Mouse (Mus musculus) limb, embryonic 15.5 days (tissue): ENCODE measurements at regions not wholly inside any gene's neighbourhood (a gene's known extent, or its start where the extent isn't known, plus 50 kb on each side); places are given as distances from the start of the nearest gene placed in this dataset.

Experiments used
- ATAC-seq: fragments of 200-750 bp; cut with Nextera tagmentation; 2 replicates; pipeline ENCODE4 v1.8.0; 2017; ENCODE audit warnings: low read depth, moderate TSS enrichment; ENCODE audit not compliant: insufficient number of reproducible peaks, low FRiP score, low TSS enrichment
- H3K27ac ChIP-seq: fragments of 300-500 bp; sonication (generic); 2 replicates; pipeline ENCODE4 v1.5.1; 2015; ENCODE audit warnings: moderate library complexity, mild to moderate bottlenecking, inconsistent platforms
- H3K27me3 ChIP-seq: fragments of 300-500 bp; sonication (generic); 2 replicates; pipeline ENCODE4 v1.6.1; 2015; ENCODE audit warnings: inconsistent platforms
- H3K36me3 ChIP-seq: fragments of 300-500 bp; sonication (generic); 2 replicates; pipeline ENCODE4 v1.6.1; 2015; ENCODE audit warnings: inconsistent platforms
- H3K4me1 ChIP-seq: fragments of 300-500 bp; sonication (generic); 2 replicates; pipeline ENCODE4 v1.6.1; 2015; ENCODE audit warnings: inconsistent platforms
- H3K4me2 ChIP-seq: fragments of 300-500 bp; sonication (generic); 2 replicates; pipeline ENCODE4 v1.6.1; 2015; ENCODE audit warnings: mild to moderate bottlenecking, inconsistent platforms
- H3K4me3 ChIP-seq: fragments of 300-500 bp; sonication (generic); 2 replicates; pipeline ENCODE4 v1.5.1; 2015; ENCODE audit warnings: mild to moderate bottlenecking, inconsistent platforms
- H3K9ac ChIP-seq: fragments of 300-500 bp; sonication (generic); 2 replicates; pipeline ENCODE4 v1.6.1; 2015; ENCODE audit warnings: inconsistent platforms
- H3K9me3 ChIP-seq: fragments of 300-500 bp; sonication (generic); 2 replicates; pipeline ENCODE4 v1.6.1; 2016; ENCODE audit warnings: inconsistent platforms
- WGBS: fragments of 180-500 bp; shearing (Covaris S2); methylation state at CpG from one replicate; pipeline ENCODE4 v1.1.7; 2015; 5-methylcytosine and 5-hydroxymethylcytosine counted together

DNA sequence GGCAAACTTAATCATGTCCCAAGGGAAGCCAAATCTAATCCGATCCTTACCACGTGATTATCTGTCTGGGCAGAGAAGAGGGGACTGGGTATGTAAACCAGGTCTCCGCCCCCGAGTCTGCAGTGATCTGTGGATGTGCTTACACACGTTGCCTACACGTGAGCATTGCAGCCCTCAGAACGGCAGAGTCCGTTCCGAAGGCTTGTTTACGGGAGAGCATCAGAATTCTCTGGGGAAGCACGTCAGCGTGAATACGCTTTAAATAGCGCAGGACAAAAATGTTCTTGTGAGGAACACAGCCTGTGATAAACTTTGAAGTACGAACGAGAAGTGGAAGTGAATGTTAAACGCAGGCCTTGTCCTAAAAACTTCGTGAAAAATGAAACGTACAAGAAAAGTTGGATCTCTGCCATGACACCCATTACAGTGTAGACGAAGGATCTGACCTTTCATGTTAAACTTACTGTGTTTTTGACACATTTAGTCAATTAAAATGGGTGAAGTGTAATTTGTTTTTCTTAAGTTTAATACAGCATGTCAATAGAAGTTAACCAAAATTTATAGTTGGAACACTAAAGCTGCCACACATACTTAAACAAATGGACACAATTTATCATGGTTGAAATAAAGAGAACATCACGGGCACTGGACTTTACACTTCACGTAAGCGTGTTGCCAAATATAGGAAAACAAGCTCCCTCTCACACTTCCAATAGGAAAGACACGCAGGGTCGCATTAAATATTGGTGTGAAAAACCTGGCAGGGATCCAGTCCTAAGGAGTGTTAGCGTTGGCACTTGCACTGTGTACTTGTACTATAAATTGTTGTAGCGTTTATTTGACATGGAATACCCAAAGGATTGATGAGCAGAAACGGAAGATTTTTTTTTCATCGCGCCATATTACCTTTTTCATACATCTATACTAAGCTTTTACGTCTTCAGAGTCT lies 106.5 kb upstream of the Hand2 start:
- no peaks in the 10 kb centered on the region for H3K9me3 ChIP-seq
- H3K4me3 ChIP-seq, result peak overlapping the region; percentile 20
- H3K36me3 ChIP-seq, result no peaks in the 10 kb centered on the region
- H3K9ac ChIP-seq, result no peak overlapping the region
- ATAC-seq, result no peak
- 36% methylated on average over 31 of the region's 31 CpGs for WGBS
- H3K27me3 ChIP-seq, result no peaks in the 10 kb centered on the region
- H3K4me2 ChIP-seq, result peak overlapping the region; percentile 37
- no peak overlapping the region for H3K27ac ChIP-seq
- peaks cover 4% of the 10 kb centered on the region for H3K4me1 ChIP-seq

DNA sequence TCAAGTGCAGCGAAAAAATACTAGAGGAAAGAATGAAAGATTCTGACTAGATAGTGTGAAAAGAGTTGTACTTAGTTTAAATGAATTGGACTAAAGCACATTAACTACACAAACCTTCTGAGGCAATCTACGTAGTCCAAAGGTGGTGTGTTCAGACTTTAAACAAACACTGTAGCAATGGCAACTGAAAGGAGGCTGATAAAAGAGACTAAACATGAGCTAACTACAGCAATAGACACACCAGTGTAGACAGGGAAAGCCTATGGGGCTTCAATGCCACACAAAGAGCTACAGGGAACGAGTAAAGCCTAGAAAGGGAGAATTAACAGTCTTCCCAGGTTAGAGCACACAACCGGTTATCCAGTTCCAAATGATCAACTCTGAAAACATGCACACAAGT lies 90.2 kb upstream of the Hand2 start:
- ATAC-seq, result no peak
- no peak overlapping the region for H3K4me2 ChIP-seq
- no peak overlapping the region for H3K27ac ChIP-seq
- no peaks in the 10 kb centered on the region for H3K4me1 ChIP-seq
- no peaks in the 10 kb centered on the region for H3K27me3 ChIP-seq
- H3K9ac ChIP-seq, result no peak overlapping the region
- no peak overlapping the region for H3K4me3 ChIP-seq
- H3K9me3 ChIP-seq, result no peaks in the 10 kb centered on the region
- H3K36me3 ChIP-seq, result no peaks in the 10 kb centered on the region
- 75% methylated on average over 4 of the region's 4 CpGs for WGBS

DNA sequence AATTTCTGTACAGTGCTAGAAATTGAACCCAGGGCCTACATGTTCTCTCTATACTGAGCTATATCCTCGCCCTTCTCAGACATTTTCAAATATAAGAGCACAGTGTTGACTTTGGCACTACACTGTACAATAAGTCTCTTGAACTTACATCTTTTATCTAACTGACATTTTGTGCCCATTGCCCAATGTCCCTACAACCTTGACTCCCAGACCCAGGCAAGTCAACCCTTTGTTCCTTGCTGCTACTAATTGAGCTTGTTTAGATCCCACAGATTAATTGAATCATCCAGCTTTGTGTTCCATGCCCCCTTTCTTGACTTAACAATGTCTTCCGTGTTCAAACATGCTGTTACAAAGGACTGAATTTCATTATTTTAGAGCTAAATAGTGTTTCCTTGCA lies 78.5 kb upstream of the Hand2 start:
- no peaks in the 10 kb centered on the region for H3K27me3 ChIP-seq
- no peaks in the 10 kb centered on the region for H3K9me3 ChIP-seq
- H3K4me3 ChIP-seq, result no peak overlapping the region
- 85% methylated on average over 2 of the region's 2 CpGs for WGBS
- H3K9ac ChIP-seq, result no peak overlapping the region
- no peaks in the 10 kb centered on the region for H3K36me3 ChIP-seq
- no peak overlapping the region for H3K27ac ChIP-seq
- no peaks in the 10 kb centered on the region for H3K4me1 ChIP-seq
- H3K4me2 ChIP-seq, result no peak overlapping the region
- no peak for ATAC-seq

DNA sequence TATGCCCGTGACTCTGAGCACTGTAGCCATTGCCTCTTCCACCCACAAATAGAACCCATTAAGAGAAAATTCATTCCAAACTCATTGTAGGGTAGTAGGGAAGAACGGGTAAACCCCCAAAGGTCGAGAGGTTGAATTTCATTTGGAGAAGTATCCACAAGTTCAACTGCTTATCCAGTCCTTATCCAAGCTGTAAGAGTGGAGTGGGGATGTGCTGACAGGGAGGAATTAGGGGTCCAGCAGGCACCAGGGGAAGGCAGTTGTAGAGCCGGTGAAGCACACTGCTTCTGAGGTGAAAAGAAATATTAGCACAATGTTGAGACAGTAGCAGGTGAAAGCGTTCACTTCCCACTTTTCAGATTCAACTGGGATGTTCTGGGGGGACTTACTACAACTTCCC lies 71.7 kb upstream of the Hand2 start:
- H3K9ac ChIP-seq, result no peak overlapping the region
- ATAC-seq, result no peak
- no peak overlapping the region for H3K4me3 ChIP-seq

More for the DNA sequence above, 71.7 kb upstream of the Hand2 start:
- Histone ChIP-seq H3K4me2 (no peak overlapping the region), H3K4me1 (no peaks in the 10 kb centered on the region), H3K27me3 (no peaks in the 10 kb centered on the region), H3K36me3 (no peaks in the 10 kb centered on the region), H3K9me3 (no peaks in the 10 kb centered on the region), H3K27ac (no peak overlapping the region)
- WGBS, result 72% methylated on average over 5 of the region's 5 CpGs
